Mouse (Mus musculus) A20 (cell line): ENCODE data around the gene Acsl5.

Source experiments
- DNase-seq: peaks from one replicate; pipeline ENCODE4 v3.0.0-alpha.2; 2011; ENCODE audit warnings: low read depth, low spot score

Gene Acsl5

DNA sequence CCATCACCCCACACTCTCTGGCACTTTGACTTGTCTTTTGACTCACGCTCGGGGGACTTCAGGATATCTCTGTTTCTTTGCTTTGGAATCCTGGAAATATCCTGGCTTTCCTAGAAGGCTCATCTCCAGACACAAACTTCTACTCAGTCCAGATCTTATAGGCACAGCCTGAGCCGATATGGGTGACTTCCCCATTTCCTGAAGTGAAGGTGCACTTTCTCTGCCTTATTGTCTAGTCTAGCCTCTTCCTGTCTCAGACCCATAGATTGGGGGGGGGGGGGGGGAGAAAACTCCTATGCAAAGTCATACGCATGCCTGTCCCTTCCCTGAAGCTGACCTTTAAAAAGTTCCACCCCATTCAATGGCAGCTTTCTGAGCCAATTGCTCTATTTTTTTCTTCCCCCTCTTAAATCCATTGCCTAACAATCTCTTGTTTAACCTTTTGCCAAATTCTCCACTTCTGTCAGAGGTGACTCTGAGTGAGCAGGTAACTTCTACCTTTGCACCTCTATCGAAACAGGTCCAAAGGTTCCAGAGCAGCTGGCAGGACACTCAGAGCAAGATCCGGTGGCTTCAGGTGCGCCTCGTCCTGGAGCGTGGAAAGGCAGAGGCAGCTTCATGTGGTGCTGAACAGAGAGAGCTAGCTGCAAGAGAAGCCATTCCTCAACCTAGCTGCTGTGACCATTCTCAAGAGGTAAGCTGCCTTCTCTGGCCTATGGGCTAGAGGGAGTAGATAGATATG, at the start of gene Acsl5:
Gene Acsl5 (plus strand): TSS at position 556 of the 742 bp plus-strand sequence.
- no peak for DNase-seq

DNA sequence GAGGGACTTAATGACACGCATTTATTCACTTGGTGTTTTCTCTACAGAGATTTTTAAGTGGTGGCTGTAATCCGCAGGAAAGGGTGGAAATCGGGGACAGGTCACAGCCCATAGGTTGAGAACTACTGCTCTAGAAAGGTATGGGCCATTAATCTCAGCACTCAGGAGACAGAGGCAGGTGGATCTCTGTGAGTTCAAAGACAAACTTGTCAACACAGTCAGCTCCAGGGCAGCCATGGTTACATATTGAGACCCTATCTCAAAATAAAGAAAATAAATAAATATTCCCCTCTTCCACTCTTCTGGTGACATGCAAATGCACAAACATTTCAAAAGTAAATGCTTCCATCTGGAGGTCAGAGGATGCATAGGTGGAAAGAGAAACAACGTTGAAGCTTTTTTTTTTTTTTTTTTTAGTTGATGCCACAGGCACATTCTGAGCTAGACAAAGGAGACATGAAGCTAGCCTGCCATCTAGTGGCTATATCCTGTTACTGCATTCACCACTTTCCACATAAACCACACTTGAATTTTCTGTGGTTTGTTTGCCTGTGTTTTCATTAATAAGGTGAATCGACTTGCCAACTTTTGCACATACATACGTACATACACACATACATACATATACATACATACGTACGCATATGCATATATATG, 45.1 kb upstream of the Acsl5 start:
- DNase-seq = peak; percentile 54

DNA sequence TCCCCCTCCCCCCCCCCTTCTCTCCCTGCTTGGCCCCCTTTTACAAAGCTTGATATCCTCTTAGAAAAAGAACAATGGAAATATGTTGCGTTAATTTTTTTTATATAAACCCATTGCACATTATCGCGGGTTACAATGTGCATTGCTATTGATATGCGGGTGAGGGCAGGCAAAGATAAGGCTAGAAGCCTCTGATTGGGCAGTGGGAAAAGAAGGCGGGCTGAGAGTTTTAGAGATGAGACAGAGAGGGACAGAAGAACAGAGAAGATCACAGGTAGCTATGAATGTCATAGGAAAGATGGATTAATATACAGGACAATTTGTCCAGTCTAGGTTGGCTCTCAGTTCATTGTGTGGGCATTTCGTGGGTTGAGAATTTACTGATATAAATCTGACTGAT, 44.5 kb upstream of the Acsl5 start:
- no peak for DNase-seq

DNA sequence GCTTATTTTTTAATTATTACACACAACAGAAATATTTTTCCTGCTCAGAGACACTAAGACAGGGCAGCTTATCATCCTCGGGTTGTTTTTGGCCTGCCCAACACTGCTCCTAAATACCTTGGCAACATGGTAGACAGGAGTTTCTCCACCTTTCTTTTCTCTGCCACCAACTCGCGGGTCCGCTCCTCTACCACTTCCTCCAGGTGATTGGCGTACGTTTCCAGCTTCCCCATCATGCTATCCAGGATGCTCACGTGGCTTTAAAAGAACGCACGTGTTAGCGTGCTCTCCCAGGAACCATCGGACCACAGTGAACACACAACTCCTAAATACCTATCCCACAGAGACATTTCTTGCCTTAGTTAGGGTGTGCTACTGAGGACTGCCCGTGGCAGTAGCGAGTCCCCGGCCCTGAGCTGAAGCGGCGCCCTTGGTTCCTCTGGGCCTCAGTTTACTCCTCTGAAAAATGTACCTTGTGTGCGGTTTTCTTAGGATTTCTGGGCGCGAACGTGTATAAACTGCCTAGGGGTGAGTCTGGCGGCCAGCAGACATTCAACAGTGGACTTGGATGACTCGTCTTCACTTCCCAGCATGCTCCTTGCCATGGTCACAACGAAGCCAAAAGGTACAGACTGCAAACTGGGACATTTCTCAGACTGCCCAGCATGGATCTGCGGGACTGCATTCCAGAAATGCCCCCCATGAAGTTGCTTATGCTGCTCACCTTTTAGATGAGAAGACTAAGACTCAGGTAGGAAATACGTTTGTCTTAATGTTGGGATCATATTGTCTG, 43.8 kb upstream of the Acsl5 start:
- DNase-seq = no peak

DNA sequence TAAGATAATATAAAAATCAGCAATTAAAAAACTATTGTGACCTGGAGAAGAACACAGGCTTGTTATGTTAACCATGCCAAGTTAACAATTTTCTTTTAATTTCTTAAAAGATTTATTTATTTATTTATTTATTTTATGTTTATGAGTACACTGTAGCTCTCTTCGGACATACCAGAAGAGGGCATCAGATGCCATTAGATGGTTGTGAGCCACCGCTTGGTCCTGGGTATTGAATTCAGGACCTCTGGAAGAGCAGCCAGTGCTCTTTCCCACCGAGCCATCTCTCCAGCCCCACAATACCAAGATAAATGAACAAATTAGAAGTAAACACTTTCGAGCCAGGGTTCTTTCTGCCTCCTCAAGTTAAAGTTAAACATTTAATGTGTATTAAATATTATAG, 43.1 kb upstream of the Acsl5 start:
- peak; percentile 17 for DNase-seq

DNA sequence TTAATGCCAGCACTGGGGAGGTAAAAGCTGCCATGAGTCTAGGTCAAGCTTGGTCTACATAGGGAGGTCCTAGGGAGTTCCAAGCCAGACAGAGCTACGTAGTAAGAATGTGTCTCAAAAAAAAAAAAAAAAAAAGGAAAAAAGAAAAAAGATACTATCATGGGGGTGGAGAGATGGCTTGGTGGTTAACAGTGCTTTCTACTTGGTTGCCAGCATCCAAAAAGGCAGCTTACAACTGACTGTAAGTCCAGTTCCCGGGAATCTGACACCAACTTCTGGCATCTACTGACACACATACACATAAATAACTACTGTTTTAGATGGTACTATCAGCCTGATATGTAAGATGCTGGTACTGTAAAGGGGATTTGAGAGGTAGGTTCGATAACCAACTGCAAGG, 42.7 kb upstream of the Acsl5 start:
- DNase-seq = no peak

DNA sequence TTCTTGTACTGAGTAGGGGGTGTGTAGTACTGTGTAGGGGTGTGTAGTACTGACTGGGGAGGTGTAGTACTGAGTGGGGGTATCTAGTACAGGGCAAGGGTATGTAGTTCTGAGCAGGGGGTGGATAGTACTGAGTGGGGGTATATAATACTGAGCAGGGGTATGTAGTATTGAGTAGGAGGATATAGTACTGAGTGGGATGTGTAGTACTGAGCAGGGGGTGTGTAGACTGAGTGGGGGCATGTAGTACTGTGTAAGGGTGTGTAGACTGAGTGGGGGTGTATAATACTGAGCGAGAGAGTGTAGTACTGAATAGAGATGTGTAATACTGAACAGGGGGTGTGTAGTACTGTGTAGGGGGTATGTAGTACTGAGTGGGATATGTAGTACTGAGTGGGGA, 40.0 kb upstream of the Acsl5 start:
- no peak for DNase-seq

DNA sequence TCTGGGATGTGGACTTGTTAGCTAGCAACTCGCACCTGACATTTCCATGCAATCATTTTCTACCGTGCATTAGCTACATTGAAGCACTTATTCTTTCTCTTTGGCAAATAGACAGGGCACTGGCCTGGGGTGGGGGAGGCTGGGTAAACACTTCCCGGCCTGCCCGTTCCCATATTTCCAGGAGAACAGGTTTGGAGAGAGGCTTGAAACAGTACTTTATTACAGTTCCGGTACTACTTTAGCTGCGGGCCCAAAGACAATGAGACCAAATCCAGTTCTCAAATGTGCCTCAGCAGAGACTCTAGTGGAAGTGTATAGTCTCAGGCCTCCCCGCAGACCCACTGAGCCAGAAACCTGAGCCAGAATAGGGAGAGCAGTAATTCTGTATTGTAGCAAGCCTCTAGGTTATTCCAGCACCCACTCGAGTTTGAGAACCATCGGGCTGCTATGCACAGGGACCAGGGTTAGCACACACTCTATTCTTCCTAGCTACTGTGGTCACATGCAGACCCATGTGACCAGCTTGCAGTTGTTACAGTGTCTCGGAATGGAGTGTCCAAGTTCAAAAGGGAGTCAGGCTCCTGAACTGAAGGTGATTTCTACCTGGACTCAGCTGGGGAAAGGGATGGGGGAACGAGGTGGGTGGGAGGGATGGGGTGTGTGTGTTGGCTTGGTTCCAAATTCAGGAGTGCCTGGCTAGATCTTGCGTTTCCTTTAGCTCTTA, 38.0 kb upstream of the Acsl5 start:
- no peak for DNase-seq

DNA sequence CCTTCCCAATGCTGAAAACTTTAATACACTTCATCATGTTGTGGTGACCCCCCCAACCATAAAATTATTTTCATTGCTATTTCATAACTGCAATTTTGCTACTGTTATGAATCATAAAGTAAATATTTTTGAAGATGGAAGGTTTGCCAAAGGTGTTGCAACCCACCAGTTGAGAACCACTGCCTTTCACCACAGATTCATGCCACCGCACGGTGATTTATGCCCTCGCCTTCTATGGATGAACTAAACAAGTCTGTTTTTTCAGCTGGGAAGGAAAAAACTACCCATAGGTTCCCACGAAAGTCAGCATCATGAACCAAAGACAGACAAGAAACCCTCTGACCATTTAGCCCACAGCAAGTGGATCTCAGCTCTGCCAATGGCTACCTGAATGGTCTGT, 34.9 kb upstream of the Acsl5 start:
- DNase-seq = no peak

DNA sequence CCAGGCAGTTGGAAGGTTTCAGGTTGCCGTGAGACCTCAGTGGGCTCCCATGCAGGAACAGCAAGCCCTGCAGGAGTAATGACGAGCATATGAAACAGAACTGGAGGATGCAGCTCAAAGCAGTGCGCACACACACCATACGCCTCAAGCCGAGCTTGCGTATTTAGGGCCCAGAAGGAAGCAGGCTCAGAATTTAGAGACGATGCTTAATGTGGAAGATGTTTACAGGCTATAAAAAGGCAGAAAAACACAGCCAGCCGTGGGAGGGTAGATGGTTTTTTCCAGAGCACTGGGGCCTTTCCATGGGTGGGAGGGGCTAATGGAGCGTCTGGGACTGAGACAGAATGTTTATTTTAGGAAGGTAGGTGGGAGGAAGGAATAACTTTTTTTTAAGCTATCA, 34.4 kb upstream of the Acsl5 start:
- no peak for DNase-seq

DNA sequence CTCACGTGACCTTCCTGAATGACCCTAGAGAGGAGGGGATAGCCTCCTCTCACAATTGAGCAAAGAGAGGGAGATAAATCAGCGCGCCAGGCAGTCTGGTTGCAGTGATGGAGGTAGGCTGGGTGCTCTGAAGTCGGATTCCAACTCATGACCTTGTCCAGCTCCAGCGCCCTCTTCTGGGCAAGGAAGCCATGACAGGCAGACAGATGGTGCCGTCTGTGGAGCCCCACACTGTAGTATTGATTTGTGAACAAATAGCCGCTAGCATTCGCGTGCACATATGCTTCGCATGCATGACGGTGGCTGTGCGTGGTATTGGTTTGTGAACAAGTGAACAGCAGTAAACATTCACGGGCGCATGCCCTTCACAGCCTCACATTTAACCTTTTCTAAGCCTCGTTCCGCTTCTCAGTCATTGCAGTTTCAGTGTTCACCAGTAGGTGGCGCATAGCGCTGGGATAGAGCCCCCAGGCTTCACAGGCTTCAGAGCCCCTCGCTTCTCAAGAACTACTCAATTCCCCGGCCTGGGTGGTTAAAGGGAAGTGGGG, 33.5 kb upstream of the Acsl5 start:
- peak; percentile 86 for DNase-seq

DNA sequence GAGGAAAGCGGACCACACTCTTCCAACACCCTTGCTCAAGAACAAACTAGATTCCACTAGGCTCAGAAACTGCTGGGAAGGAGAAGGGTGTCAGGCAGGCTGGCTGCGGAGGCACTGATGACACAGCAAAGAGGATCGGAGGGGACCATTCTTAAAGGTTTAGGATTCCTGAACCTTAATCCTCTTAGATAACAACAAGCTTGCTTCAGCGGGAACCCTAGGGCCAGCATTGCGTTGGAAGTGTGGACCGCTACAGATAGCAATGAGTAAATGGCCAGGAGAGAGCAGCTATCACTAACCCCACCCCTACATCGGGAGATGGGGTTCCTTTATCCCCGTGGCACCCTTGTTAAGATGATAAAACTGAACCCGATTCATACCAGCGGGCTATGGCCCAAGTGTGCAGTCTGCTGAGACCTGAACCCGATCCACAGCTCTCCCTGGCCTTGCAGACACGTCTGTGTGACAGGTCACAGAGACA, 33.0 kb upstream of the Acsl5 start:
- peak; percentile 11 for DNase-seq

DNA sequence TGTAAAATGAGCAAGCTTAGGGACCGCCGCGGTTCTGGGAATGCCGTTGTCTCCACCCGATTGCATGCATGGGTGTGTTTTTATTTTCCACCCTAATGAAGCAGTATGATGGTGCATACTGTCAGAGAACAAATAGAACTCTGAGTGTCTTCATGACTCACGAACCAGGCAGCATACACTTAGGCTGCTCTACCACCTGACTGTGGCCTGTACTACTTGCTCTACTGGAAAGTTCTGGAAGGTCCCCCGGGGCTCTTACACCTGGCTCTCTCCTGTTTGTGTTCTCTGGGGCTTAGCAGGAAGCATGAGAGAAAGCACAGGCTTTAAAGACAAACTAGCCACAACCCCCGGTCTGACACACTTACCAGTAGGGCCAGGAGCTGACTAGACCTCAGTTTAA, 32.4 kb upstream of the Acsl5 start:
- DNase-seq = no peak

DNA sequence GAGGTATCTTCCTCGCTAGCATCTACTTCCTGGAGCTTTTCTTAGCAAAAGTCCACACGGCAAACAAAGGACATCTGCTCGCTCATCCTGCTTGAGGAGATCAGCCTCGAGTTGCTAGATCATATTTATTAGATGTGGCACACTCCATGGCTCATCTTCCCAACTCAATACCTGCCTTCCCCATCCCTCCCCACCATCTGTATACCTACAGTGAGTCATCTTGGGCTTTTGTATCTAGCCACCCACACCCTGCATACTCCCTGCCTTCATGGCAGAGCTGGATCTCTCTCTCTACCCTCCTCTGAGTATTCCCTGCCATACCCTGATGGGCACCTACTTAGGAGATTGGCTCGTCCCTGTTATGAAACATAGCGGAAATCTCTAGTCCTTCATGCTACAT, 30.5 kb upstream of the Acsl5 start:
- no peak for DNase-seq

DNA sequence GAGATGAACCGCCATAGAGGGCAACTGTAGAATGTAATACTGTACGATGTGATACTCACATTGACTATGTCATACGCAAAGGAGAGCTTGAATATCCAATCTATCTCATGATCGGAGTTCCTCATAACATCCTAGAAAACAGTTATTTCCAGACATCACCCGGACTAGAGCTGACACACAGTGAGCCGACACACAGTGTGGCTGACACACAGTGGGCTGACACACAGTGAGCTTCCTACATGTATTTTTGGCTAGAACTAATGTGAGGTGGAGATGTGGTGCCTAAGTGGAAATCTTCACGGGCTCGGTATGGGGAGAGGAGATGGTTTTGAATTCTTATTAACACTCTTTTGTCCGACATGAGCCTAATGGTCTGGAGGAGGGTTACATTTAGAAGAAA, 29.5 kb upstream of the Acsl5 start:
- DNase-seq = no peak

DNA sequence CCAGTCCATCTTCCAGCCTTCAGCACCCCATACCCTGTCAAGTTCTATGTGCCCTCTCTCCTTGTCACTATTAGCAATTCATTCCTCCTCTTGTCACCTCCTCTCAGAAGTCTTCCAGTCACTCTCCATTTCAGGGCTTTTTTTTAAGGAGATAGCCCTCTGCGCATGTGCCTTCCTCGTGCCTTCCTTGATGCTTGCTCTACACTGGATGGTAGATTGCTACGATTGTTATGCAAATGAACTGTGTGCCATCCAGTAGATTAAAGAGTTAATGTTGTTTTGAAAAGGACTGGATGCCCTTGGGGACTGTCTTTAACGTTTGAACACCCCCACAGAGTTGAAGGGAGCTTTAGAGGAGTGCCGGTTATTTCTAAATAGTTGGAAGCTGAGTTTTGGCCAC, 25.1 kb upstream of the Acsl5 start:
- DNase-seq = no peak

DNA sequence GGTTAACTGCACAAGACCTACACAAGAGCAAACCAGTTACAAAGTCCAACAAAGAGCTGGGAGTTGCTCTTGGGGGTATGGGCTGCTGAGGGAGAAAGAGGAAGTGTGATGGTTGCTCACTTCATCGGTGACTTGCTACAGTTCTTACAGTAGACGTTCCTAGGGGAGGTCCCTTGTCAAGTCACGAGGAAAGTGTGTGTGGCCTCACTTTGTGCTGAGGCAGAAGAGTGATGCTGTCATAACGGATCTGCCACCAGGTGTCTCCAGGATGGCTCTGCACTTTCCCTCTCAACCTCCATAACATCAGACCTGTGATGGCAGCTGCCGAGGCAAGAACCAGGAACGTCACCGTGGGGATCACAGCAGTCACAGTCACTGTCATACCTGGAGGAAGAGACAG, 24.6 kb upstream of the Acsl5 start:
- peak; percentile 74 for DNase-seq

DNA sequence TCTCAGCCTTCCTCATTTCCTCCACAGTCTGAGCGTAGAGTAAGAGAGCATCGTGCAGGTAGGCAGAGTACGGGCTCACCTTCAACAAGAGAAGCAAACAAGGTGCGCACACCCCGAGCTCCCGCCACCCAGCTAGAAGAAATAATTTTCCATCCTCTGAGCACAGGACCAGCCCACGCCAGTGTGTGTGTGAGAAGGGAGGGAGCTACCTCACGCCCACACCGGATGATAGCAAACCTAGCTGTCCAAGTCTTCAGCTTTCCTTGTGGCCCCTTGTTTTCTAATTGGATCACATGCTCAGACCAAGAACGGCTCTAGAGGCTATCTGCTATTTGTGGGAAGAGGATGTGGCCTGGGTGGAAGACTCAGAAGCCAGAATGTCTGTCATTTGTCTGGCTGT, 20.7 kb upstream of the Acsl5 start:
- no peak for DNase-seq

DNA sequence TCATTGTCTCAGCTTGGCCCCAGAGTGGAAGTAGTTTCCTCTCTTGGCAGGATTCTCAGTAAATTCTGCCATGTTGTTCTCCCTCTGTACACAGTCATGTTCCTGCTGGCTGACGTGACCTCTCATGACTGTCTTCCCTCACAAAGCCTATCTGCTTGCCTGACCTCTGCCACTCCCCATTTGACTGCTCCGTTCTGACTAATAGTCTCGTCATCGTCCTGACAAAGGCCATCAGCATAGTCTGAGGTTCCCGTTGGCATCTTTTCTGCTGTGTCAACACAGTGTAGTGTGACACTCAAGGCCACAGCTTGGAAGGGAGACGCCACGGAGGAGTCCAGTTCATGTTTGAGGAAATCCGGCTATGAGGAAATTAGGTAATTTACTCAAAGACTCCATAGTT, 19.6 kb upstream of the Acsl5 start:
- DNase-seq = no peak

DNA sequence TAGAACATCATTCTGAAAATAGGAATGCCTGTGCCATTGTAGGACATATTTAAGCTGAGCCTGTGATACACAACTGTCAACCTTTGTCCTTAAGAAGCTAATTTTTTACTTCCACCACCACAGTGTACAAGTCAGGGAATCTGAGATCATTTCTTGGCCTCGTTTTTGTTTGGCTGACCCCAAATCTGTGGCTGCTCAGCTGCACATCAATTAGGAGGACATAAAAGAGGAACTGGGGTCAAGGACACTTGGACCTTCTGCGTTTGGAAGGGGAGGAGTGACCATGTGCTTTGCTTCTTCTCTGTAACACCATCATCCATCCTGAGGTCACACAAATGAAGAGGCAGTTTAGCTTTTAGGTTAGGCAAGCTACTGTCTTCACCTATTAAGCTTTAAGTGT, 15.7 kb upstream of the Acsl5 start:
- DNase-seq = no peak

DNA sequence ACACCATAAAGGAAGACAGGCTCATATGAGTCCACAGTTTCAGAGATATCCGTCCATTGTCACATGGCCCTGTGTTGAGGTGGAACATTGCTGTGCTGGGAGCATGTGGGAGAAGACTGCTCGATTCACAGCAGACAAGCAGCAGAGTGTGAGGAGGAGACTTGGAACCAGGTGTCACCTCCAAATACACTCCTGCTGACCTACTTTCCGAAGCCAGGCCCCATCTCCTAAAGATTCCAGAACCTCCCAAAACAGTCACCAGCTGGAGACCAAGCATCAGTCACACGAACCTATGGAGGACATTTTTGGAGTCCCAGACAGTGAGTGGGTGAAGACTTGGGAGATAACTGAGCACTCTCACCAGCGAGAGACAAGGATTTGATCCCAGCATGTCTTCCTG, 15.2 kb upstream of the Acsl5 start:
- DNase-seq = no peak
